Mouse (Mus musculus) layer of hippocampus, postnatal 10 days (tissue): ENCODE data around the gene Adprm. TPM values are rescaled to one million over a fixed set of nuclear protein-coding genes. Genes with fewer than 3 reads are reported as not detected.
A peak's percentile ranks its signal among the peaks of the same experiment; 100 is the strongest.
"Not testable (repeated sequence)": the region's sequence is repeated elsewhere in the genome, so short reads cannot be mapped to it uniquely, and the experiment has no call there.

Experiments used
- DNase-seq, 2 experiments: peaks; one replicate each; pipeline ENCODE4 v3.0.0; 2021; ENCODE audit warnings: low spot score in 2 of 2
- total RNA-seq, 2 experiments: library from RNA; stranded (reverse); gene quantifications; 2 replicates each; pipeline ENCODE4 v1.2.3; 2021

Adprm gene
- total RNA-seq, 2 experiments from 2014 or later: 20.7 to 24.1 TPM

DNA sequence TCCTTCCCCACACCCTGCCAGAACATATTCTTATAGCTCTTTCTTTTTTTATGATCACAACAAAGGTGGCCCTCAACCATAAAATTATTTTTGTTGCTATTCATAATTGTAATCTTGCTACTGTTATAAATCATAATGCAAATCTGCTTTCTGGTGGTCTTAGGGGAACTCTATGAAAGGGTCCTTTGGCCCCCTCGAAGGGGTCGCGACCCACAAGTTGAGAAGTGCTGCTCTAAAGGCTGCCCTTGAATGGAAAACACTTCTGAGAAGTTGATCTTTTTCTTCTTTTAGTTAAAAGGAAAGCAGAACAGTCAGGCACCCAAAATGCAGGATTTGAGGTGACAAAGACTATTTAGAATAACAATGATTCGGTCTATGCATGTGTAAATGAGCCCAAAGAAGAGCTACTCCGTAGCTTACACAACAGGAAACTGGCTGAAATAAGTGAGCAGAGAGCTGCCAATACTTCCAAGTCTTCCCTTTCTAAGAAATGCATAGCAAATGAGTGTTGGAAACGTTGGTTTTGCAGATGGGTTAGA is 28.5 kb downstream of the Adprm start:
- no peak for DNase-seq

DNA sequence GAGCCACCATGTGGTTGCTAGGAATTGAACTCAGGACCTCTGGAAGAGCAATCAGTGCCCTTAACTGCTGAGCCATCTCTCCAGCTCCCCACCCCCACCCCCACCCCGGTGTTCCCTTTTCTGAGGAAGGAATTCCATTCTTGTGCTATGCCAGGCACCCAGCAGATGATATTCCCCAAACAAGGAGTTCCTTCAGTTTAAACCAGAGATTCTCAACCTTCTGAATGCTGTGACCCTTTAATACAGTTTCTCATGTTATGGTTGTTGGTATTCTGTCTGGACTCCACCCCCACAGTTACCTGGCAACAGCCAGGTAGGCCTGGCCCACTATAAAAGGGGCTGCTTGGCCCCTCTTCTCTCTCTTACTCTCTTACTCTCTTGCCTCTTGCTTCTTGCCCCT is 29.2 kb downstream of the Adprm start:
- DNase-seq: not testable (repeated sequence)

DNA sequence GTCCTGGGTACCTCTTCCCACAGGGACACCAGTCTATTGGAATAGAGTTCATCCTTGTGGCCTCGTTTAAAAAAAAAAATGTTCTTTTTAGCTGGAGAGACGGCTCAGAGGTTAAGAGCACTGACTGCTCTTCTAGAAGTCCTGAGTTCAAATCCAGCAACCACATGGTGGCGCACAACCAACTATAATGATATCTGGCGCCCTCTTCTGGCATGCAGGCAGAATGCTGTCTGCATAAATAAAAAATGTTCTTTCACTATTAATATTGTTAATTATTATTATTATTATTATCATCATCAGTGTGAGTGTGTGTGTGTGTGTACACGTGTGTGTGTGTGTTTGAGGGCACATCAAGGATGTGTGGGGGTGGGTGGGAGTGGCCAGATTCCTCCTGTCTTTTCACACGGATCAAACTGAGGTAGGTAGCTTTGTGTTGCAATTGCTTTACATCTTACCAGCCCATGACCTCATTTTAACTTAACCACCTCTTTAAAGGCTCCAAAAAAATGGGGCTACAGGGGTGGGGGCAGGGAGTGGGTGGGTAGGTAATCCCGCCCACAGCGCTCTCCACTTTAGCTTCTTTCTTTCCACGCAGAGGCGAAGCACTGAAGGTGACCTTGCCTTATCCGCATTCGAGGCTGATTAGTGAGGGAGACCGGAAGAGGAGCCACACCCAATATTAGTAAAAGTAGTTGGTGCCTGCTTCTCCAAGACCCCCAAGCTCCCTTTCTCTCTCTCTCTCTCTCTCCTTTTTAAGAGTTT is 29.9 kb downstream of the Adprm start:
- DNase-seq: no peak

DNA sequence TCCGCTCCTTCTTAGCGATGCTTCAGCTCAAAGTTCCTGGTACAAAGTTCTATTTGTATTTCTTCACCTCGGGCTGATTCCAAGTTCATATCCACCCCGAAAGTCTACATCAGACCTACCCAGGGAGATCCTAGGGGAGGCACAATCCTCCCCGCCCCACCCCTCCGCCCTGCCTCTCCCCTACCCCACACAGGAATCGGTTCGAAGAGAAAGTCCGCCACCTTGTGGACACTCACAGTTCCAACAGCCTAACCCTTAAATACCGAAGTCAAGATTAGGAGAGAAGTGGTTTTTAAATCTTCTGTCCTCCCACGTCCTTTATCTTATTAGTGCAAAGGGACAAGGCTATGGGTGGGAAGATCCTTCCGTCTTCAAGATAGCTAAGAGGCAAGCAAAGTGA is 31.4 kb downstream of the Adprm start:
- DNase-seq: peak; percentile 76 to 81

DNA sequence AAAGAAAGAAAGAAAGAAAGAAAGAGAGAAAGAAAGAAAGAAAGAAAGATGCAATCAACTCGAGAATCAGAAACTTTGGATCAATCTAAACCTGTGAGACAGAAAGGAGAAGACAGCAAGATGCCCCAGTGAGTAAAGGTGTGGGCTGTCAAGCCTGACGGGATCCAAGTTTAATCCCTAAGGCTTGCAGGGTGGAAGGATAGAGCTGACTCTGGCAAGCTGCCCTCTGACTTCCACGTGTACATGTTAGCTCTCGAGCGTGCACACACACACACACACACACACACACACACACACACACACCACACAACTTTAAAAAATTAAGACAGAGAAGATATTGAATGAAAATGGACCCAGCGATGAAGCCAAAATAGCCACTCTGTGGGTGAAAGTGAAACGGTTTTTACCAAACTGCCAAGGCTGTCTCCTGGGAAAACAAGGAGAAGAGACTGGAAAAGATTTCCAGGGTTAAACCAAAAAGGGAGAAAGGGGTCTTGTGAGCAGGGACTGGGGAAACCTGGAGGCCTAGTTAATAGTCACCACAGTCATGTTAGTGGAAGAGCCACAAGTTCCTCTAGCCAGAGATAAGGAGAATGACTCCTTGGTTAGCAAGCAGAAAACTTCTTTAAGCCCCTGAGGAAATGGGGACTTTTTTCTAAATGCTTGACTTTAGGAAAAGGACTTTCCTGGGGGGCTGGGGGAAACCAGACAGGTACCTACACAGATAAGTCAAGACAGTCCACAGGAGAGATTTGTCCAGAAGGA is 32.5 kb downstream of the Adprm start:
- DNase-seq: no peak

DNA sequence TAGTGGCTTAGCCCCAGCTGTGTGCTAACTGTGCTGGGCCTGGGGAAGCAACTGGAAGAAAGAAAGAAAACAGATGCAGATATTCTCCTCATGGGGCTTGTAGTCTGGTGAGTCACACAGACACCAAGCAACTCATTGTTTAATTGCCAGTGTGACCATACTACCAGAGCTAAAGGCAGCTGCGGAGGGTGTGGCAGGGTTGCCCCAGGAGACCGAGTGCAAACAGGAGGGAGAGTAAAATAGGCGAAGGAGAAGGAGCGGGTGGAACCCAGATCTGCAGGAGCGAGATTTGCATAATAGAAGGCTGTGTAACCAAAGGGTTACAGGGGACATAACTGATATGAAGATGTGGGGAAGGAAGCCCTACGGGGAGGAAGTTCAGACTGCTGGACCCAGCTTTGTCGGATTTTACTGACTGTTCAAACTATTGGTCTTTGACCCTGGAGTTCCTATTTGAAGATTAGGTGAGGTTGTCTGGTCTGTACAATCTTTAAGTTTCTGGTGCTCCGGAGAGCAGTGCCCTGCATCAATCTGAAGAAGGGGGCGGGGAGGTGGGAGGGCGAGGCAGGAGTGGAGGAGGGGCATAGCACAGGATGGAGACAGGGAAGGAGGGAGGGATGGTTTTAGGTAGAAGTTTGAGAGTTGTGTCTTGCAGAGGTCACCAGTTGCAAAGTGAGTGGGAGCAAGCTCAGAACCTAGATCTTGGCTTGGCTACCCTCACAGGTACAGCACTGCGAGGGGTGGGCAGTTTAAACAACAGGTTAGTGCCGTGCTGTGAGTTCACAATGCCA is 34.4 kb downstream of the Adprm start:
- DNase-seq: no peak

DNA sequence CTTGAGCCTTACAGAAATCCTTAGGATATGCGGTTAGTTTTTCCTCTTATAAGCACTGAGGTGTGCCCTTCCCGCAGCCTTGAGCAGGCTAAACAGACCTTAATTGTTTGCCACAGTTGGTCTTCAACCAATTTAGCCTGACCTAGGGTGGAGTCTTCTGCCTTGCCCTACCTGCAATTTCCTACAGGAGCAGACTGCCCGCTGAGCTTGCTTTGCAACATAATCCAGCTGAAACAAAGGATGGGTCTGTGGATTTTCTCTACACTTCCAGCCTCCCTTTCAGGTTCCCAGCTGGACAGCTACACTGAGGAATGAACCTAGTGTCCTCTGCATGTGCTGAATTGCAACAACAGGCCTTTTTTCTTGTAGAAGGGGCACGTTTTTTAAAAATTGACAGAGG is 40.8 kb downstream of the Adprm start:
- DNase-seq: no peak

DNA sequence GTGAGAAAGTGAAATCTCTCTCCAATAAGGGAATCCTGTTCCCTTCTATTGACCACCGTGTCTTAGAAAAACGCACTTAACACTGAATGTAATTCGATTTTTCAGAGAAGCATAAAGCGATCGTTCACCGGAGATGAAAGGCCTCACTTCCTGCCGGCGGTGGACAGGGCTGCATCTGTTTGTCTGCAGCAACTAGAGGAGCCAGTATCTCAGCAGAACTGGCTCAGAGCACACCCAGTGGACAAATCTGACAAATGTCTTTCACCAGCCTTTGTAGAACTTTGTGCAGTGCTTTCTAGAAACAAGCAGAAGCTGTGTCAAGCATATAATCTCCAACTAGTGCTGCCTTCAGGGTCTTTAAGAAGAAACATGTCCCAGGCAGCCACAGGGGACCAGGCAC is 42.0 kb downstream of the Adprm start:
- DNase-seq: no peak

DNA sequence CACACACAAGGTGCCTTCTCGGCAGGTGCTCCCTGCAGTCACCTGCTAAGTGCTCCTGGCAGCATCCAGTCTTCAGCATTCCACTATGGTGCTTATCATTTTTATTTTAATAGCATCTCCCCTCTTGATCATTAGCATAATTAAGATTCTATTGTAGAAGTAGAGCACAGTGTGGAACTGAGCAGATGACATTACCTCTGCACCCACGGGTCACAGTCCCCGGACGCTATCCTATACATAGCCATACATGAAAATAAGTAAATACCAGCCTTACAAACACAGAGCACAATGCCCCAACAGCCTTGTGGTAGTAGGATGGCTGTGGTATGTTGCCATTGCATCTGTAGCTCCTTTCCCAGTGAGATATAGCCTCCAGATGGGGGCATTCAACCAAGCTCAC is 43.9 kb downstream of the Adprm start:
- DNase-seq: no peak

DNA sequence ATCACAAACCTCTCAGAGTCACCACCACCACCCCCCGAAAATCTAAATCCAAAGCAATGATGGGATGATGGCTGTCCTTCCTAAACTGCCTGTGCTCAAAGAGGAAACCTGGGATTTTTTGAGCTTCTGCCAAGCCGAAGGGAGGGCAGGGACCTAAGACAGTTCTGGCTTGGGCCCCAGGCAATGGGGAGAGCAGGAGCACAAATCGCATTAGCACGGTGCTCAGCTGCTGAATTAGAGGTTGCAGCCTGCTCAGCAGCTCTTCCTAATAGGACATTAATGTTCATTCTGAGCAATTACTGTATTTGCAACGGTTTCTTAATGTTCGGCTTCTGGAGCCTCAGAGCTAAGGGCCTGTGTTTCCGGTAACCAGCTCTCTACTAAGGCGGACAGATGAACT is 44.4 kb downstream of the Adprm start:
- DNase-seq: no peak

DNA sequence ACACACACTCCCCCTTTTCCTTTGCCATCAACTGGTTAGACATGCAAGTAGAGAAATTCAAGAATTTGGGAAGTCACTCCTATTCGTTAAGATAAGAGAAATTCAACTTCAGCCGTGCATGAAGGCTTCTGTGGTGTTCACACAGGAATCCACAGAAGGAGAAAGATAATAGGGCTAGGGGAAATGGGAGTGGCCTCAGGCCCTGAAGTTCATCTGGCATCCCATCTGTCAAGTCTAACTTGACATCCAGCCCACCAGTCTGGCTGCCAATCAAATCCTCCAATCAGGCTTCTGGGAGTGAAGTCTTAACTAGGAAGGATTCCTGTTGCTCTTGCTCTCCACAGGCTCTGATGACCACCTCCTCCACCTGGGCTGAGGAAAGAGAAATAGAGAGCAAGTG is 49.5 kb downstream of the Adprm start:
- peak in 1 of 2 experiments; percentile 40 for DNase-seq

DNA sequence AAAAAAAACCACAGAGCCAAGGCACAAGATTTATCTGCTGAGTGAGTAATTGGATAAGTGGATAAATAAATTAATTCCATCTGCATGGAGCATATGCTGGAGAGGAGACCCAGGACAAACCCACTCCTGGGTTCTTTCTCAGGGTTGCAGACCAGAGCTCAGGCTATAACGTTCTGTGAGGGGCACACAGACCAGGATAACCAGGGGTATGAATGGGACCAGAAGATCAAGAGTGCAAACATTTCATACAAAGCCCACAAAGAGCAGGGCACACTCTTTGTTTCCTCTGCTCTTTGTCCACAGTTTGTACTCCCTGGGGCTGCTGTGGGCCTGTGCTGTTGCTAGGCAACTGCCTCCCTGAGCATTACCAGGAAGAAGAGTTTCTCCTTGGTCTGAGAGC is 50.7 kb downstream of the Adprm start:
- no peak for DNase-seq

DNA sequence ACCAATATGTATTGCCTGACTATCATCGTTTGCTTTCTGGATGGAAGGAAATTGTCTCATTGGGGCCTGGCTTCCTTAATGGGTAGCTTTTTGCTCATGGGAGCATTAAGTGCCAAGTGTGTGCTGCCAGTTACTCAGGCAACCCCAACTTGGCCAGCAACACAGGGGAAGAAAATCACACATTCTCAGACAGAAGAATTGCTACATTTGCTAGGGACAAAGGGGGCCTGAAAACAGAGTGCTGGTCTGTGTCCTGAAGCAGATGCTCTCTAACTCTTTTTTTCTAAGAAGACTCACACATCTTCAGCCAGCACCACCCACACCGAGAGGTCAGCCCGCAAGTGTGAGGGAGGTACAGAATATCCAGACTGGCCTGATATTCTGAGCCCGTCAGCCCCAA is 51.7 kb downstream of the Adprm start:
- DNase-seq: no peak

DNA sequence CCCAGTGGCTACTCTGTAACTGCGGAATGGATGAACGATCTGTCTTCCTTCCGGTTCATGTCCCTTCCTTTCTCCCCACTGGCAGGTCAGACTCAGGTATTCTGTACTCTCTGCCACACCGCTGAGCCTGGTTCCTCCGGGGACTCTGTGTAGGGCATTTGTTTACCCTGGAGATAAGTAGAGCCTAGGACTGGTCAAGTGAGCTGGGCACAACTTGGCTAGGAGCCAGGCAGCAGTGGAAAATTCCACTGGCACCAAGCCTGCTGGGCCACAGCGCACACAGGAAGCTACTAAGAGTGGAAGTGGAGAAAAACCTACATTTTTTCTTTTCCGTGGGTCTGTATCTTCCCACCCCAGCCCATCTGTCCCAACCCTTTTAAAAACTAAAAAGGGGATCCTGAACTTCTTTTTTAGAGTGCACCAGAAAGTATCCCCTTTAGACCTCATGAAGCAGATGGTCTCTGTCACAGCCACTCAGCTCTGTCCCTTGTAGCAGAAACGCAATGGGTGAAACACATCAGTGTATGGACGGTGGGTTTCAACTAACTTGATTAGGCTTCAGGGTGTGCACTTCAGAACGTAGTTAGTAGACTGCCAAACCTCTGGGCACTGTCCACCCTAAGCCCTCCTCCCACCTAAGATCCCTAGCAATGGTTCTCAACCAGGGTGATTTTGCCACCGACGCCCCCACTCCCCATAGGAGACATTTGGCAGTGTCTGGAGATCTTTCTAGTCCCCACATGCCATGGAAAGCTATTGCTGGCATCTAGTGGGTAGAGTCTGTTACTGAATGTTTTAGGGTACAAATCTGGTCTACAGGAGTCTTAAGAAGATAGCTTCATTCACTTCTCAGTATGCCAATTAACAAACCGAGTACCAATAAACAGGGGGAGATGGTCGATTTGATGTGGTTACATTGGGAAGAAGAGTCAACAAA is 53.7 kb downstream of the Adprm start:
- peak in 1 of 2 experiments; percentile 37 for DNase-seq

DNA sequence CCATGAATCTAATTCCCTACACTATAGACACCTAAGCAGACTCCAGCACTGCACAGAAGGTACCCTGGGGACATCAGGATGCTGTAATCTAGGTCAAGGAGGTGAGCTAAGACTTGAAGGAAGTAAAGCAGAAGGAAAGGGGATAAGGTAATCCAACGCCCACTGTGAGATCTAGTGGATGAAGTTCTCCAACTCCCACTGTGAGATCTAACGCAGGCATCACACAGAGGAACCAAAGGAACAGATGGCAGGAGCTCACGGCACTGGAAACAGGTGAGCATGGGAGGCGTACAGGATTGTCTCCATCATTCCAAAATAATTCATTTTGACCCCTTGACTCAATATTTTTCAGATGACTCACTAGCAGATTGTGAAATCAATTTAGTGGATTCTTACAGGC is 55.9 kb downstream of the Adprm start:
- no peak for DNase-seq

DNA sequence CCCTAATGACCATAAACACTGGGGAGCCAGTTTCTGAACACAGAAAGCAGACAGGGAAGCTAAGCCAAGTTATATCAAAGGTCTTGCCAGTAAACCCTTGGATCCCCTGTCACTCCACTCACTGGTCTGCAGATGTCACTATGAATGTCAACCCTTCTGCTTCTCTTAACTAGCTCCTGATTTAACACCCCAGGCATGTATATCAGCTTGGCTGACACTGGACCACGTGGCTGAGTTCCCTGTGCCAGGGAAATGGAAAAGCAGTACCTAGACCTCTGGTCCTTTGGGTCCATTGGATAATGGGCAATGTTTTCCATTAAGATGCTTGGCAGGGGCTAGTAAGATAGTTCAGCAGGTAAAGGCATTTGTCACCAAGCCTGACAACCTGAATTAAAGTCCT is 58.7 kb downstream of the Adprm start:
- DNase-seq: no peak

DNA sequence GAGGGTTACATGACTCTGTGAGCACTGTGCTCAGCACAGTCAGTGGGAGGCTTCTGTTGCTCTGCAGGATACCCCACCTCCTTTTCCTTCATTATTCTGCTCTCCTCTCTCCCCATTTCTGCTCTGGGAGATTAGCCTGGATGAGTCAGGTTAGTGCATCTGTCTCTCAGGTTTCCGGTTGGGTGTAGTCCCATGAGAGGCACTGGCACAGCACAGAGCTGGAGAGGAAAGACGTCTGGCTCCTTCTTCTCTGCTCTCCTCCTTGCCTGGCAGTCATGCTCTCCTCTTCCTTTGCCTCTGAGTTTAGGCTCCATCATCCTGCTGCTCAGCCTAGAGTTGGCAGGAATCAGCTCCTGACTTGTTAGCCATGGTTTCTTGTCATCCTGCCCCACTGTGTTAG is 60.2 kb downstream of the Adprm start:
- DNase-seq: no peak
